ENCODE assay signal across 9 mouse cellular contexts in the genomic region with DNA sequence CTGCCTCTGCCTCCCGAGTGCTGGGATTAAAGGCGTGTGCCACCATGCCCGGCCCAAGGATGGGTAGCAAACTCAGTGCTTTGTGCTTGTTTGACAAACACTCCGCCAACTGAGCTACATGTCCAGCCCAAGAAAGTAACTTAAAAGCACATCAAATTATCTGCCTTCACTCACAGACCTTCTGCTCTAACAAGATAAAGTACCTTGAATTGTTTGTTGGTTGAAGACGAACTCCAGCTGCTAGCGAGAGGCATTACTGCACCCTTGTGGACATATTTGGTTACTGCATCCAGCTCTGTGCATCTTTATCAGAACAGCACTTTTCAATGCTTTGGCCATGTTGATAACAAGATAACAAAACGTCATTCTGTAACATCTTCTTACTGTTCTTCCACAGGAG. TPM values are rescaled to one million over a fixed set of nuclear protein-coding genes. Genes with fewer than 3 reads are reported as not detected.
DNase-seq lines count a peak whose midpoint lies in the region; ATAC-seq lines count a peak whose summit lies in the region.
"Had no signal": no experiment of that assay in that cellular context is flagged by ENCODE, and none has a peak within 500 bp of the region (broad histone marks: within the 10 kb centered on the region; RNA-seq: fewer than 3 reads in every experiment).

No protein-coding gene starts in this region.

- 58% methylated on average over 7 of the region's 7 CpGs for WGBS in forebrain, embryonic 12.5 days
- 63% methylated on average over 7 of the region's 7 CpGs for WGBS in forebrain, embryonic 16.5 days

- no peak overlapping the region for H3K9ac ChIP-seq in forebrain, embryonic 12.5 days
- no peak overlapping the region for H3K9ac ChIP-seq in forebrain, embryonic 16.5 days (replicated peaks; ENCODE audit: low read depth, low read length)
- H3K9ac ChIP-seq: limb, embryonic 15.5 days had no signal

- peak; percentile 28 to 63 for DNase-seq in CD8-positive naive resting alpha-beta T cell, adult 2 months (ENCODE audit: low read depth in 2 of 2, low spot score in 2 of 2)
- DNase-seq in c-Kit-negative CD71-positive TER-119-positive erythroid progenitor cells, embryonic 14.5 days (ENCODE audit: low read depth, low spot score), result peak; percentile 88
- DNase-seq in gastrocnemius, postnatal 10 days, result peak; percentile 54
- DNase-seq in layer of hippocampus, adult 9-11 months, result peak; percentile 34
- DNase-seq in lung, postnatal 14 days, result peak; percentile 78
- DNase-seq in spleen, postnatal 4 days (ENCODE audit: low spot score in 2 of 2), result peak; percentile 80 to 87

- no peaks in the 10 kb centered on the region for H3K27me3 ChIP-seq in forebrain, embryonic 12.5 days
- no peaks in the 10 kb centered on the region for H3K27me3 ChIP-seq in forebrain, embryonic 16.5 days (replicated peaks; ENCODE audit: control insufficient read depth, insufficient read depth, low read length)
- H3K27me3 ChIP-seq: limb, embryonic 15.5 days had no signal

- H3K4me2 ChIP-seq in forebrain, embryonic 12.5 days, result no peak overlapping the region
- H3K4me2 ChIP-seq in forebrain, embryonic 16.5 days (ENCODE audit: low read length), result no peak overlapping the region
- H3K4me2 ChIP-seq: limb, embryonic 15.5 days had no signal

- H3K4me3 ChIP-seq in forebrain, embryonic 12.5 days (replicated peaks), result no peak overlapping the region
- no peak overlapping the region for H3K4me3 ChIP-seq in forebrain, embryonic 16.5 days (replicated peaks; ENCODE audit: low read length)
- H3K4me3 ChIP-seq: limb, embryonic 15.5 days had no signal

- ATAC-seq in forebrain, embryonic 12.5 days (ENCODE audit: low FRiP score), result 0 out of 2 replicates have a peak, but pooled peaks have one; percentile 14
- ATAC-seq in forebrain, embryonic 16.5 days, result no peak

- H3K4me1 ChIP-seq in forebrain, embryonic 12.5 days, result peaks cover 3% of the 10 kb centered on the region; the same call in 1 of the 2 replicates
- no peaks in the 10 kb centered on the region; the same call in 1 of the 2 replicates for H3K4me1 ChIP-seq in forebrain, embryonic 16.5 days (replicated peaks; ENCODE audit: control insufficient read depth, insufficient read depth, low read length)

- no peaks in the 10 kb centered on the region for H3K9me3 ChIP-seq in forebrain, embryonic 12.5 days
- H3K9me3 ChIP-seq in forebrain, embryonic 16.5 days (ENCODE audit: control insufficient read depth, low read length), result no peaks in the 10 kb centered on the region
- H3K9me3 ChIP-seq: limb, embryonic 15.5 days had no signal

- no peak overlapping the region for H3K27ac ChIP-seq in forebrain, embryonic 12.5 days
- no peak overlapping the region for H3K27ac ChIP-seq in forebrain, embryonic 16.5 days (ENCODE audit: low read length)
- H3K27ac ChIP-seq: limb, embryonic 15.5 days had no signal

- no peaks in the 10 kb centered on the region for H3K36me3 ChIP-seq in forebrain, embryonic 12.5 days (replicated peaks)
- no peaks in the 10 kb centered on the region for H3K36me3 ChIP-seq in forebrain, embryonic 16.5 days (ENCODE audit: control insufficient read depth, insufficient read depth)
- H3K36me3 ChIP-seq: limb, embryonic 15.5 days had no signal

RNA-seq across cellular contexts. Expression of a gene that starts 21.9 kb away (rescaled TPM):
- polyA plus RNA-seq in forebrain, embryonic 12.5 days (2016; fragmentation: Nextera tagmentation; extraction: Ambion mirVana), result 63.9 and 72.6 TPM in 2 replicates
- polyA plus RNA-seq in forebrain, embryonic 16.5 days (2015; fragmentation: Nextera tagmentation; extraction: Ambion mirVana), result 118 and 119 TPM in 2 replicates
- total RNA-seq in gastrocnemius, postnatal 10 days (2021), result 10 to 100 TPM; 51.6 to 55.3 TPM

RNA-seq across cellular contexts. Expression of a gene that starts 22.3 kb away (rescaled TPM):
- polyA plus RNA-seq in forebrain, embryonic 12.5 days (2016; fragmentation: Nextera tagmentation; extraction: Ambion mirVana), result 4.4 and 6.3 TPM in 2 replicates
- polyA plus RNA-seq in forebrain, embryonic 16.5 days (2015; fragmentation: Nextera tagmentation; extraction: Ambion mirVana), result 7.1 and 7.6 TPM in 2 replicates
- 10 to 100 TPM; 19.6 to 25.2 TPM for total RNA-seq in gastrocnemius, postnatal 10 days (2021)

Comparison
In these comparisons a context has a peak if more than half of its experiments do, and no peak if none do; other contexts are left out.
1. DNase-seq: peak in every context shown above with its lines; median percentile 88 in c-Kit-negative CD71-positive TER-119-positive erythroid progenitor cells, embryonic 14.5 days; 84 in spleen, postnatal 4 days; 78 in lung, postnatal 14 days; 54 in gastrocnemius, postnatal 10 days; 46 in CD8-positive naive resting alpha-beta T cell, adult 2 months; 34 in layer of hippocampus, adult 9-11 months.